Mouse (Mus musculus) lung, postnatal 36 days (tissue): Measurements from ENCODE around the gene Olfr1138.

Experiments
- DNase-seq: peaks from one replicate; pipeline ENCODE4 v3.0.0; 2022; ENCODE audit warnings: mixed read lengths

The Olfr1138 gene

GRCm38 (mm10) chr2:87739878-87740277 lies at the start of gene Olfr1138:
Gene Olfr1138, minus strand, starts transcription at chr2:87739978.
- no peak for DNase-seq

GRCm38 (mm10) chr2:87779183-87779582 lies 39.4 kb upstream of the Olfr1138 start, which contains the start of gene Olfr152:
Gene Olfr152, plus strand, starts transcription at chr2:87779483.
- DNase-seq, result no peak

GRCm38 (mm10) chr2:87776143-87776542 lies 36.4 kb upstream of the Olfr1138 start:
- DNase-seq, result no peak

GRCm38 (mm10) chr2:87753891-87754290 lies 14.1 kb upstream of the Olfr1138 start, which contains the start of gene Olfr1141:
Gene Olfr1141, minus strand, starts transcription at chr2:87753991.
- DNase-seq, result no peak

GRCm38 (mm10) chr2:87743452-87743851 lies 3.7 kb upstream of the Olfr1138 start, which contains the start of gene Olfr1140:
Gene Olfr1140, plus strand, starts transcription at chr2:87743752.
- DNase-seq, result no peak

GRCm38 (mm10) chr2:87713079-87713478 lies 26.7 kb downstream of the Olfr1138 start, which contains the start of gene Olfr1137:
Gene Olfr1137, minus strand, starts transcription at chr2:87713179.
- no peak for DNase-seq

GRCm38 (mm10) chr2:87693847-87694246 lies 45.9 kb downstream of the Olfr1138 start, which contains the start of gene Olfr1136:
Gene Olfr1136, minus strand, starts transcription at chr2:87693947.
- no peak for DNase-seq
